Mouse (Mus musculus): ENCODE measurements around the gene Ctu1. TPM values are rescaled to one million over a fixed set of nuclear protein-coding genes. Genes with fewer than 3 reads are reported as not detected.

The Ctu1 gene
- polyA plus RNA-seq, 1 experiment, result 12.4 TPM

- no peak for TF ChIP-seq MAX (IDR thresholded peaks at IDR 0.05)
- no peak for TF ChIP-seq FOSL1 (IDR thresholded peaks at IDR 0.05; ENCODE audit: insufficient read depth, low read length, poor library complexity, severe bottlenecking)
- Histone ChIP-seq H3K4me3 (ENCODE audit: insufficient read depth, poor library complexity, severe bottlenecking) (no peak overlapping the region), H3K79me2 (ENCODE audit: control insufficient read depth, insufficient read depth) (no peaks in the 10 kb centered on the region), H3K79me3 (ENCODE audit: low read depth) (no peaks in the 10 kb centered on the region), H3ac (ENCODE audit: control insufficient read depth, insufficient read length, low read depth) (no peak overlapping the region), H3K36me3 (ENCODE audit: control insufficient read depth, insufficient read depth) (no peaks in the 10 kb centered on the region), H3K27me3 (ENCODE audit: control insufficient read depth, insufficient read depth, insufficient read length) (peaks cover 4% of the 10 kb centered on the region)
Measured at GRCm38 (mm10) chr7:43712917-43713316, 41.1 kb downstream of the Ctu1 start.

DNA sequence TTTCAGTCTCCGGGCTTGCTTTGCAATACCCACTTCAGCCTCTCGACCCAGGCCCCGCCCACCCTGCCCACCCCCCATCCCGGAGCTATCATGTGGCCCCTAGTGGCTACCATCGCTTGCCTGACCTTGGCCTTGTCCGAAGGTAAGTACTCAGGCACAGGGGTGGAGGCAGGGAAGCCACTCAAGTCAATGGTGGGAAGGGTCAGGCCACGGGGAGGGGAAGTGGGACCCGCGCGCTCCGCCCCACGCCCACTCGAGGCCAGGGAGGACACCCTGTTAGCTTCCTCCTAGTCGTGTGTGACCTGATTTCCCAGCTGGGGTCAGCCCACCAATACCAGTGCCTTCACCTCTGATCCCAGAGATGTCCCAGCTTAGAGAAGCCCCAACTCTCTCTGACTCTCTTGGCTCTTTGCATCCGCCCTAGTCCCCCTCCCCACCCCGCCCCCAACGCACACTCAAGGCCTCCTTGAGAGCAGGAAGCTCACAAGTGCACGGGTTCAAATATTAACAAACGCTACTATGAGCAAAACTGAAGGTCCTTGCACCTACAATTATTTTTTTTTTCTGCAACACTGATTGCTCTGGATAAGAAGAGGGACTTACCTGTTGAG is 42.0 kb downstream of the Ctu1 start:
- no peak overlapping the region for H3K4me3 ChIP-seq (ENCODE audit: insufficient read depth, poor library complexity, severe bottlenecking)
- H3ac ChIP-seq (ENCODE audit: control insufficient read depth, insufficient read length, low read depth), result no peak overlapping the region
- H3K79me3 ChIP-seq (ENCODE audit: low read depth), result no peaks in the 10 kb centered on the region
- TF ChIP-seq MYOG (IDR thresholded peaks at IDR 0.05; ENCODE audit: control insufficient read depth, extremely low read depth, insufficient read length) (no peak), CEBPB (IDR thresholded peaks at IDR 0.05; ENCODE audit: low read depth) (no peak), FOSL1 (IDR thresholded peaks at IDR 0.05; ENCODE audit: insufficient read depth, low read length, poor library complexity, severe bottlenecking) (no peak), USF1 (IDR thresholded peaks at IDR 0.05; ENCODE audit: low read depth) (no peak), MAX (IDR thresholded peaks at IDR 0.05) (no peak), MYOD1 (IDR thresholded peaks at IDR 0.05; ENCODE audit: control insufficient read depth, insufficient read length, low read depth) (no peak)
- no peaks in the 10 kb centered on the region for H3K79me2 ChIP-seq (ENCODE audit: control insufficient read depth, insufficient read depth)
- H3K36me3 ChIP-seq (ENCODE audit: control insufficient read depth, insufficient read depth), result no peaks in the 10 kb centered on the region
- H3K27me3 ChIP-seq (ENCODE audit: control insufficient read depth, insufficient read depth, insufficient read length), result peaks cover 4% of the 10 kb centered on the region

Other genes with a start within 250 kb of the Ctu1 start
- 0.01 TPM for gene Lim2, start 244.3 kb upstream of the Ctu1 start, polyA plus RNA-seq (2012; fragmentation: generic; extraction: Trizol)
- 0.08 TPM for gene Nkg7, start 234.9 kb upstream of the Ctu1 start, polyA plus RNA-seq (2012; fragmentation: generic; extraction: Trizol)
- not detected for gene Cldnd2, start 231.2 kb upstream of the Ctu1 start, polyA plus RNA-seq (2012; fragmentation: generic; extraction: Trizol)
- gene Etfb, start 227.9 kb upstream of the Ctu1 start, polyA plus RNA-seq (2012; fragmentation: generic; extraction: Trizol), result 296 TPM
- gene Gm45233, start 227.9 kb upstream of the Ctu1 start, polyA plus RNA-seq (2012; fragmentation: generic; extraction: Trizol), result 0.09 TPM
- gene Vsig10l, start 208.9 kb upstream of the Ctu1 start, polyA plus RNA-seq (2012; fragmentation: generic; extraction: Trizol), result 1.2 TPM
- gene Iglon5, start 181.9 kb upstream of the Ctu1 start, polyA plus RNA-seq (2012; fragmentation: generic; extraction: Trizol), result 1.8 TPM
- gene 4931406B18Rik, start 166.1 kb upstream of the Ctu1 start, polyA plus RNA-seq (2012; fragmentation: generic; extraction: Trizol), result not detected
- gene Cd33, start 127.6 kb upstream of the Ctu1 start, polyA plus RNA-seq (2012; fragmentation: generic; extraction: Trizol), result under 0.01 TPM
- 0.90 TPM for gene Zfp658, start 109.8 kb upstream of the Ctu1 start, polyA plus RNA-seq (2012; fragmentation: generic; extraction: Trizol)
- gene Zfp719, start 92.4 kb upstream of the Ctu1 start, polyA plus RNA-seq (2012; fragmentation: generic; extraction: Trizol), result 2.1 TPM
- not detected for gene Zfp819, start 64.8 kb upstream of the Ctu1 start, polyA plus RNA-seq (2012; fragmentation: generic; extraction: Trizol)
- not detected for gene Ceacam18, start 37.3 kb upstream of the Ctu1 start, polyA plus RNA-seq (2012; fragmentation: generic; extraction: Trizol)
- not detected for gene Siglece, start 11.9 kb upstream of the Ctu1 start, polyA plus RNA-seq (2012; fragmentation: generic; extraction: Trizol)
- gene Klk14, start 18.4 kb downstream of the Ctu1 start, polyA plus RNA-seq (2012; fragmentation: generic; extraction: Trizol), result not detected
- not detected for gene Klk13, start 40.6 kb downstream of the Ctu1 start, polyA plus RNA-seq (2012; fragmentation: generic; extraction: Trizol)
- gene Klk12, start 96.9 kb downstream of the Ctu1 start, polyA plus RNA-seq (2012; fragmentation: generic; extraction: Trizol), result not detected
- gene Klk11, start 102.6 kb downstream of the Ctu1 start, polyA plus RNA-seq (2012; fragmentation: generic; extraction: Trizol), result not detected
- gene Klk10, start 109.0 kb downstream of the Ctu1 start, polyA plus RNA-seq (2012; fragmentation: generic; extraction: Trizol), result 2.1 TPM
- gene Klk9, start 119.9 kb downstream of the Ctu1 start, polyA plus RNA-seq (2012; fragmentation: generic; extraction: Trizol), result 0.16 TPM
- gene Klk8, start 125.6 kb downstream of the Ctu1 start, polyA plus RNA-seq (2012; fragmentation: generic; extraction: Trizol), result 0.36 TPM
- not detected for gene Klk7, start 139.3 kb downstream of the Ctu1 start, polyA plus RNA-seq (2012; fragmentation: generic; extraction: Trizol)
- gene Klk6, start 152.5 kb downstream of the Ctu1 start, polyA plus RNA-seq (2012; fragmentation: generic; extraction: Trizol), result 1.1 TPM
- gene Klk5, start 170.0 kb downstream of the Ctu1 start, polyA plus RNA-seq (2012; fragmentation: generic; extraction: Trizol), result not detected
- gene Klk4, start 209.1 kb downstream of the Ctu1 start, polyA plus RNA-seq (2012; fragmentation: generic; extraction: Trizol), result not detected

Data from C2C12 (cell line).